Mouse (Mus musculus) ES-E14 (cell line): ENCODE results near the gene Ppp1r26. TPM values are rescaled to one million over a fixed set of nuclear protein-coding genes. Genes with fewer than 3 reads are reported as not detected.

Experiments used
- DNase-seq: peaks from one replicate; pipeline ENCODE4 v3.0.0-alpha.2; 2013; ENCODE audit warnings: low read depth, low spot score
- H3K27ac ChIP-seq: 2 replicates; pipeline ENCODE4 v1.5.1; 2012; ENCODE audit warnings: low read depth, mild to moderate bottlenecking, low read length, moderate library complexity, mixed read lengths; ENCODE audit not compliant: poor library complexity, insufficient read depth, severe bottlenecking
- H3K36me3 ChIP-seq: 2 replicates; pipeline ENCODE4 v1.6.1; 2012; ENCODE audit warnings: mild to moderate bottlenecking, low read length, moderate library complexity, mixed read lengths; ENCODE audit not compliant: control insufficient read depth, poor library complexity, insufficient read depth, severe bottlenecking
- H3K4me1 ChIP-seq, 2 experiments: fragments of 150-350 bp in 1 of 2; sonication (generic) in 1 of 2; 2 replicates each; pipeline ENCODE4 v1.6.1; 2012; ENCODE audit warnings: low read length in 2 of 2, mild to moderate bottlenecking in 1 of 2, mixed read lengths in 1 of 2; ENCODE audit not compliant: control insufficient read depth in 2 of 2, insufficient read depth in 2 of 2, poor library complexity in 1 of 2
- H3K4me3 ChIP-seq, 2 experiments: fragments of 150-350 bp in 1 of 2; sonication (generic) in 1 of 2; 2 replicates each; pipeline ENCODE4 v1.5.1; 2012; ENCODE audit warnings: low read length in 2 of 2, low read depth in 1 of 2, mild to moderate bottlenecking in 1 of 2, mixed read lengths in 1 of 2; ENCODE audit not compliant: insufficient read depth in 1 of 2, poor library complexity in 1 of 2, severe bottlenecking in 1 of 2
- H3K9ac ChIP-seq: 2 replicates; pipeline ENCODE4 v1.6.1; 2012; ENCODE audit warnings: low read depth, mild to moderate bottlenecking, low read length, mixed read lengths; ENCODE audit not compliant: poor library complexity, insufficient read depth, severe bottlenecking
- H3K9me3 ChIP-seq: fragments of 150-350 bp; sonication (generic); 2 replicates; pipeline ENCODE4 v1.6.1; 2012; ENCODE audit warnings: low read depth, mild to moderate bottlenecking, low read length; ENCODE audit not compliant: control insufficient read depth, insufficient read depth
- CHD2 ChIP-seq: IDR thresholded peaks from 2 replicates; pipeline ENCODE4 v1.6.1; 2014; ENCODE audit warnings: mild to moderate bottlenecking, low read depth, low read length, inconsistent platforms
- HCFC1 ChIP-seq: IDR thresholded peaks from 2 replicates; pipeline ENCODE4 v1.6.1; 2012; ENCODE audit warnings: low read length, inconsistent platforms, borderline replicate concordance; ENCODE audit not compliant: insufficient read depth
- MAFK ChIP-seq: IDR thresholded peaks from 2 replicates; pipeline ENCODE4 v1.6.1; 2014; ENCODE audit warnings: mild to moderate bottlenecking, low read depth, low read length, inconsistent platforms; ENCODE audit not compliant: insufficient read depth
- ZC3H11A ChIP-seq: IDR thresholded peaks from 2 replicates; pipeline ENCODE4 v1.6.1; 2012; ENCODE audit warnings: low read depth, mild to moderate bottlenecking, inconsistent platforms, low read length, borderline replicate concordance
- ZNF384 ChIP-seq: IDR thresholded peaks from 2 replicates; pipeline ENCODE4 v1.6.1; 2012; ENCODE audit warnings: low read depth, low read length, inconsistent platforms
- in situ Hi-C, 2 experiments: fragments of 600-800 bp; cut with MboI; formaldehyde crosslinking; loops; one replicate each; pipeline ENCODE4 v1.15.1; 2025; ENCODE audit warnings: low sequenced_read_pairs in 2 of 2, inconsistent platforms in 1 of 2; ENCODE audit not compliant: unreplicated experiment in 2 of 2
- total RNA-seq: library from RNA; depleted of rRNA; stranded (reverse); fragments of 300-350 nt; gene quantifications from 2 replicates; pipeline ENCODE4 v1.2.3, GENCODE M21; 2012

The Ppp1r26 gene
- total RNA-seq, 1 experiment, result 2.5 TPM

DNA sequence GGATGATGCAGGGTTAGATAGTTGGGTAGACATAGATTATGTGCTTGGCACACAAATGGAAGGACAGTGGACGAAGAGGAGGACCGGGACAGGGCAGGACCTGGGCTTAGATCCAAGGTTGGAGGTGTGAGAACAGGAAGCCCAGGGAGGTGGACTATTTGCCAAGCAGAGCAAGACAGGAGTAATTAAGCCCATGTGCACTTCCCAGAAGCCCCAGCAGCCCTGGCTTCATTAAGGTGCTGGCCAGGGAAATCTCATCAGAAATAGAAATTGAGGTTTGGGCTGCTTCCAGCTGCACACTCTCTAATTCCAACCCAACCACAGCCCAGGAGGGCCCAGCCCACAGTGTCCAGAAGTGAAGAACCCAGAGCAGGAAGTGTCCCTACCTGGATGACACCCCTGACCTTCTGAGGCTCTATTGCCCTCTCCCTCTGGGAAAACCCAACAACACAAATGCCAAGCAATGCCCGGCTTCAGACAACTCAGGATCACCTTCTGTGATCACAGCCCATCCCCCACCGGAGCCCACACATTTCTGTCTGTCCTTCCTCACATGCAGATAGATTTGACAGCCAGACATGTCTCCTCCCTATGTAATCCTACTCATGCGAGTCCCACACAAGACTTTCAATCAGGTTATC is 32.4 kb upstream of the Ppp1r26 start:
- Histone ChIP-seq H3K36me3 (no peaks in the 10 kb centered on the region), H3K9me3 (no peaks in the 10 kb centered on the region), H3K4me1 (no peaks in the 10 kb centered on the region), H3K27ac (no peak overlapping the region), H3K9ac (no peak overlapping the region), H3K4me3 (no peak overlapping the region)
- no peak for TF ChIP-seq CHD2
- TF ChIP-seq MAFK, result no peak
- TF ChIP-seq ZC3H11A, result no peak
- no peak for TF ChIP-seq ZNF384
- TF ChIP-seq HCFC1, result no peak
- in situ Hi-C loops, result loop anchor here (5.0 to 25.0 kb wide), 5 partner anchors 209 to 639 kb away; no protein-coding TSS in a partner anchor
- no peak for DNase-seq

DNA sequence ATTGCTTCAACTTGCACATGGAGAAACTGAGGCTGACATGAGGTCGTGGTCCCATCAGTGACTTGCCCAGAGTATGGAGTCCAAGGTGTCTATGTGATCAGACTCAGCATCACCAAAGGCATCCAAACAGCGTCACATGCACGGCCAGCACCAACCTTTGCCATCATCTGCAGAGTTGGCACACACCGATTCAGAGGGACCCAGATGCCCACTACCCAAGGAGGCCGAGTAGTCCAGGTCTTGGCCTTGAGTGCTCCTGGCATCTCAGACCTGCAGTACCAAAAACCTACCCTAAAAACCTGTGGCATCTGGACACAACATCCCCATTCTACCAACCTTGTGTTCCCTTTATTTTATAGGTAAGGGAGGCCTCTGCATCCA is 31.9 kb upstream of the Ppp1r26 start:
- Histone ChIP-seq H3K4me1 (no peaks in the 10 kb centered on the region), H3K9me3 (no peaks in the 10 kb centered on the region), H3K27ac (no peak overlapping the region), H3K9ac (no peak overlapping the region), H3K36me3 (no peaks in the 10 kb centered on the region), H3K4me3 (no peak overlapping the region)
- in situ Hi-C loops, result loop anchor here (5.0 to 25.0 kb wide), 5 partner anchors 210 to 640 kb away; no protein-coding TSS in a partner anchor
- TF ChIP-seq ZC3H11A, result no peak
- TF ChIP-seq MAFK, result no peak
- TF ChIP-seq ZNF384, result no peak
- TF ChIP-seq HCFC1, result no peak
- TF ChIP-seq CHD2, result no peak
- DNase-seq, result no peak

- Histone ChIP-seq H3K4me3 (no peak overlapping the region), H3K36me3 (no peaks in the 10 kb centered on the region), H3K4me1 (no peaks in the 10 kb centered on the region), H3K9me3 (no peaks in the 10 kb centered on the region), H3K27ac (no peak overlapping the region), H3K9ac (no peak overlapping the region)
- in situ Hi-C loops, result loop anchor here (10.0 to 25.0 kb wide), 4 partner anchors 211 to 641 kb away; no protein-coding TSS in a partner anchor
- TF ChIP-seq MAFK (no peak), ZNF384 (no peak), HCFC1 (no peak), ZC3H11A (no peak), CHD2 (no peak)
- no peak for DNase-seq
Observed at GRCm38 (mm10) chr2:28415387-28416024, 31.1 kb upstream of the Ppp1r26 start.

- Histone ChIP-seq H3K4me1 (no peaks in the 10 kb centered on the region), H3K9ac (no peak overlapping the region), H3K36me3 (no peaks in the 10 kb centered on the region), H3K4me3 (no peak overlapping the region), H3K9me3 (no peaks in the 10 kb centered on the region), H3K27ac (no peak overlapping the region)
- TF ChIP-seq CHD2, result no peak
- no peak for TF ChIP-seq MAFK
- no peak for TF ChIP-seq ZC3H11A
- no peak for TF ChIP-seq ZNF384
- no peak for TF ChIP-seq HCFC1
- in situ Hi-C loops, result loop anchor here (10.0 to 25.0 kb wide), 4 partner anchors 212 to 642 kb away; no protein-coding TSS in a partner anchor
- no peak for DNase-seq
Observed at GRCm38 (mm10) chr2:28416511-28416910, 30.1 kb upstream of the Ppp1r26 start.
